Mouse (Mus musculus) small intestine, adult 2 months (tissue): ENCODE results near the gene Tti1. TPM values are rescaled to one million over a fixed set of nuclear protein-coding genes. Genes with fewer than 3 reads are reported as not detected.

Experiments used
- H3K27ac ChIP-seq: fragments of 200-500 bp; 2 replicates; pipeline ENCODE4 v1.5.1; 2012; ENCODE audit warnings: low read depth, low read length, control low read depth, inconsistent platforms; ENCODE audit not compliant: insufficient read depth
- H3K27me3 ChIP-seq: fragments of 200-500 bp; 2 replicates; pipeline ENCODE4 v1.6.1; 2012; ENCODE audit warnings: mild to moderate bottlenecking, moderate library complexity, low read length, inconsistent platforms; ENCODE audit not compliant: control insufficient read depth, insufficient read depth
- H3K36me3 ChIP-seq: fragments of 200-500 bp; 2 replicates; pipeline ENCODE4 v1.6.1; 2012; ENCODE audit warnings: mild to moderate bottlenecking, low read length, control low read depth, inconsistent platforms; ENCODE audit not compliant: control insufficient read depth, insufficient read depth
- H3K4me1 ChIP-seq: fragments of 200-500 bp; 2 replicates; pipeline ENCODE4 v1.6.1; 2012; ENCODE audit warnings: low read length, inconsistent platforms, mixed read lengths; ENCODE audit not compliant: control insufficient read depth, insufficient read depth, insufficient read length
- H3K4me3 ChIP-seq: fragments of 200-500 bp; 2 replicates; pipeline ENCODE4 v1.5.1; 2012; ENCODE audit warnings: low read depth, mild to moderate bottlenecking, control low read depth, inconsistent platforms, low read length, moderate library complexity
- CTCF ChIP-seq: fragments of 200-500 bp; IDR thresholded peaks from 2 replicates; pipeline ENCODE4 v1.5.1; 2012; ENCODE audit warnings: low read depth, mild to moderate bottlenecking, control low read depth, inconsistent platforms, low read length, moderate library complexity, mixed read lengths; ENCODE audit not compliant: insufficient replicate concordance, insufficient read length; ENCODE audit errors: extremely low read depth
- POLR2A ChIP-seq: fragments of 200-500 bp; IDR thresholded peaks from 2 replicates; pipeline ENCODE4 v1.6.1; 2012; ENCODE audit warnings: low read depth, mild to moderate bottlenecking, control low read depth, inconsistent platforms, low read length, moderate library complexity
- WGBS: fragments of 180-500 bp; shearing (Covaris S2); methylation state at CpG from one replicate; pipeline ENCODE4 v1.1.7; 2018; 5-methylcytosine and 5-hydroxymethylcytosine counted together
- polyA plus RNA-seq: library from polyadenylated mRNA; depleted of rRNA; stranded (reverse); fragments of >200 nt; gene quantifications from 2 replicates; pipeline ENCODE4 v1.2.3, GENCODE M21; 2012; rRNA removed

Gene Tti1
- polyA plus RNA-seq, 1 experiment: 6.1 TPM

DNA sequence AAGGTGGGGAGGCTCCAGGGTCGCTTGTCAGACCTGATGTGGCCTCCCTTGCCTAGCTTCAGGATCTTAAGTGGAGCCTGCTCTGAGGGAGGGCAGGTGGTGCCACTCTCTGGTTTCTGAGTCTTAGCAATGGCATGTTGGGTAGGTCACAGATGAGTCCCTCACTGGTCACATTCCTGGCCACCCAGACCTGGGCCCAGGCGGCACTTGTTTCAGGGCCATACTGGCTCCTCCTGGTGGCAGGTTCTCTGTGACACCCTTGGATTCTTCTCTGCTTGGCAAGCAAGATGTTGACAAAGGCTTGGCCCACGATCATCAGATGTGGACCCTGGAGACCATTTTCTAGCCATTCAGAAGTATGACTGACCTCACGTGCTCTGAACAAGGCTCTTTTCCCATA, 95.6 kb downstream of the Tti1 start:
- no peaks in the 10 kb centered on the region for H3K36me3 ChIP-seq
- TF ChIP-seq CTCF (peak; percentile 14; the same call in 1 of the 2 replicates), POLR2A (no peak)
- H3K4me3 ChIP-seq: no peak overlapping the region
- H3K4me1 ChIP-seq: peaks cover 26% of the 10 kb centered on the region
- WGBS: 67% methylated on average over 4 of the region's 4 CpGs
- H3K27me3 ChIP-seq: no peaks in the 10 kb centered on the region
- no peak overlapping the region for H3K27ac ChIP-seq

Other genes with a start within 250 kb of the Tti1 start
- 2.7 and 4.6 TPM in 2 replicates for gene Vstm2l, start 113.8 kb downstream of the Tti1 start, polyA plus RNA-seq
- gene Rprd1b, start 64 bp upstream of the Tti1 start, polyA plus RNA-seq: 7.6 and 13.2 TPM in 2 replicates
- gene Tgm2, start 118.0 kb upstream of the Tti1 start, polyA plus RNA-seq: 89.6 and 93.0 TPM in 2 replicates
- 1.1 and 1.7 TPM in 2 replicates for gene D630003M21Rik, start 200.8 kb upstream of the Tti1 start, polyA plus RNA-seq
- not detected in 2 replicates for gene Bpi, start 229.7 kb upstream of the Tti1 start, polyA plus RNA-seq